Mouse (Mus musculus): ENCODE results near the gene Stk11.

DNA sequence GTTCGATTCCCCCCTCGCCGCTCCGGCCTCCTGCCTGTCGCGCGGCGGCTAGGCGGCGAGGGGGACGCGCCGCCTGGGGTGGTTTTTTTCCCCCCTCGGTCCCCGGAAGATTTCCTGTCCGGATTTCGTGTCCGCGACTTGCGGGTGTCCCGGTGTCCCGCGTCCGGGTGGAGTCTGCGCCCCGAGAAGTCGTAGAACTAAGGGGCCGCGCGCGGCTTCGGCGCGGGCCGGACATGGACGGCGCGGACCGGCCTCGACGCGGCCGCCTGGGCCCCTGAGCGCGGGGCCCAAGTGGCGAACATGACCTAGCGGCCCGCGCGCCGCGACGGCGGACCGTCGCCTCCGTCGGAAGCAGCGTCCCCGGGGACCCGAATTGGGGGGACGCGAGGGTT lies 337 bp downstream of the Stk11 start:
- TF ChIP-seq CTCF (IDR thresholded peaks at IDR 0.05; ENCODE audit: borderline replicate concordance, insufficient read depth, low read length) (no peak), POLR2A (IDR thresholded peaks at IDR 0.05; ENCODE audit: low read depth, low read length) (no peak)
